Mouse (Mus musculus) liver, embryonic 14.5 days (tissue): ENCODE results near the gene Hspa12b.

Experiments
- CTCF ChIP-seq: IDR thresholded peaks from 2 replicates; pipeline ENCODE4 v1.5.1; 2016; ENCODE audit warnings: antibody characterized with exemption, low read depth, control low read depth
- EP300 ChIP-seq: IDR thresholded peaks from 2 replicates; pipeline ENCODE4 v1.6.1; 2016; ENCODE audit warnings: antibody characterized with exemption, low read depth

GRCm38 (mm10) chr2:131084206-131084605, 42.9 kb upstream of the Hspa12b start:
- TF ChIP-seq CTCF, result no peak
- no peak for TF ChIP-seq EP300
